Mouse (Mus musculus) ES-Bruce4 (cell line): ENCODE measurements at regions not wholly inside any gene's neighbourhood (a gene's known extent, or its start where the extent isn't known, plus 50 kb on each side); places are given as distances from the start of the nearest gene placed in this dataset.

ENCODE experiments used
- CTCF ChIP-seq: IDR thresholded peaks from one replicate; pipeline ENCODE4 v1.8.1; 2011; ENCODE audit warnings: low read depth, low read length
- EP300 ChIP-seq: IDR thresholded peaks from 2 replicates; pipeline ENCODE4 v1.6.1; 2011; ENCODE audit warnings: low read depth, low read length; ENCODE audit not compliant: insufficient read depth

GRCm38 (mm10) chr17:66241868-66242622, 118.7 kb downstream of the Ddx11 start:
- TF ChIP-seq CTCF: no peak
- no peak for TF ChIP-seq EP300
